Mouse (Mus musculus) fat pad, adult 2 months (tissue): ENCODE measurements around the gene Srrd.
"Not testable (repeated sequence)": the region's sequence is repeated elsewhere in the genome, so short reads cannot be mapped to it uniquely, and the experiment has no call there.

Experiments
- DNase-seq: peaks from one replicate; pipeline ENCODE4 v3.0.0-alpha.2; 2011; ENCODE audit warnings: low read depth, low spot score; ENCODE audit errors: extremely low read depth

The Srrd gene

GRCm38 (mm10) chr5:112320379-112320778, 22.5 kb downstream of the Srrd start:
- DNase-seq = no peak

- not testable (repeated sequence) for DNase-seq
Measured at GRCm38 (mm10) chr5:112319343-112319742, 23.5 kb downstream of the Srrd start.

GRCm38 (mm10) chr5:112317328-112317727, 25.5 kb downstream of the Srrd start:
- no peak for DNase-seq

- no peak for DNase-seq
Measured at GRCm38 (mm10) chr5:112316468-112316867, 26.4 kb downstream of the Srrd start.

- DNase-seq = no peak
Measured at GRCm38 (mm10) chr5:112313222-112313885, 29.5 kb downstream of the Srrd start.

GRCm38 (mm10) chr5:112305842-112306241, 37.0 kb downstream of the Srrd start:
- no peak for DNase-seq

GRCm38 (mm10) chr5:112302310-112302709, 40.5 kb downstream of the Srrd start:
- DNase-seq = no peak

- DNase-seq = no peak
Measured at GRCm38 (mm10) chr5:112301694-112302093, 41.1 kb downstream of the Srrd start.

GRCm38 (mm10) chr5:112300721-112301308, 42.0 kb downstream of the Srrd start:
- no peak for DNase-seq

GRCm38 (mm10) chr5:112300112-112300511, 42.7 kb downstream of the Srrd start:
- no peak for DNase-seq

GRCm38 (mm10) chr5:112299399-112299798, 43.4 kb downstream of the Srrd start:
- DNase-seq = no peak

GRCm38 (mm10) chr5:112298226-112298988, 44.4 kb downstream of the Srrd start:
- DNase-seq = no peak

GRCm38 (mm10) chr5:112297257-112297656, 45.6 kb downstream of the Srrd start:
- no peak for DNase-seq

GRCm38 (mm10) chr5:112296404-112297181, 46.2 kb downstream of the Srrd start:
- no peak for DNase-seq

- DNase-seq = no peak
Measured at GRCm38 (mm10) chr5:112295564-112295963, 47.3 kb downstream of the Srrd start.

- DNase-seq = no peak
Measured at GRCm38 (mm10) chr5:112295162-112295561, 47.7 kb downstream of the Srrd start.

- no peak for DNase-seq
Measured at GRCm38 (mm10) chr5:112294696-112295095, 48.1 kb downstream of the Srrd start.

GRCm38 (mm10) chr5:112293800-112294199, 49.0 kb downstream of the Srrd start:
- no peak for DNase-seq

GRCm38 (mm10) chr5:112292343-112292980, 50.4 kb downstream of the Srrd start:
- no peak for DNase-seq

GRCm38 (mm10) chr5:112291866-112292265, 51.0 kb downstream of the Srrd start:
- DNase-seq = no peak

- no peak for DNase-seq
Measured at GRCm38 (mm10) chr5:112290536-112290880, 52.3 kb downstream of the Srrd start.
